Mouse (Mus musculus): ENCODE data around the gene Crybg3. TPM values are rescaled to one million over a fixed set of nuclear protein-coding genes. Genes with fewer than 3 reads are reported as not detected.
"Not testable (repeated sequence)": the region's sequence is repeated elsewhere in the genome, so short reads cannot be mapped to it uniquely, and the experiment has no call there.

The Crybg3 gene
- polyA plus RNA-seq, 1 experiment = 33.4 TPM

DNA sequence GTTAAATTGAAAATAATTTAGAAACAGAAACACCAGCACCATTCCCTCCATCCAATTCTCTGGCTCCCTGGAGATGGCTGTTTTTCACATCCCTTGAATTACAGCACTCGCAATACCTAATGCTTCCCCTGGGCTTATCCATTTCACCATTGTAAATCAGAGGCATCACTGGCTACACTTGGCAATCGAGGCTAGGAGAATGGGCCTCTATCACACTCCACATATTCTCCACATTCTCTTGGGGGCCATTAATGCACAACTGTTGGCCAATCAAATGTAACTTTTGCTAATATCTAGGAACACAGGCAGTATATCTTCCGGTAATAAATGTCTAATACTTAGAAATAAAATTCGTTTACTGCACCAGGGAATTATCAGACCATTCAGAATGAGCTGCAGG is 137.2 kb downstream of the Crybg3 start:
- H3K36me3 ChIP-seq (ENCODE audit: control insufficient read depth, insufficient read depth, low read length) = no peaks in the 10 kb centered on the region
- H3K27ac ChIP-seq (ENCODE audit: control insufficient read depth, insufficient read depth, low read depth, low read length) = no peak overlapping the region
- no peak overlapping the region for H3K4me3 ChIP-seq (ENCODE audit: control insufficient read depth, low read depth, low read length)
- no peak for TF ChIP-seq CTCF (IDR thresholded peaks at IDR 0.05; ENCODE audit: control insufficient read depth, insufficient read depth, insufficient replicate concordance, low read depth, low read length)
- no peak for TF ChIP-seq POLR2A (IDR thresholded peaks at IDR 0.05; ENCODE audit: control insufficient read depth, low read depth, low read length)
- H3K27me3 ChIP-seq (ENCODE audit: control insufficient read depth, insufficient read depth, low read length) = no peaks in the 10 kb centered on the region
- no peaks in the 10 kb centered on the region for H3K4me1 ChIP-seq (ENCODE audit: control insufficient read depth, insufficient read depth, low read length)

DNA sequence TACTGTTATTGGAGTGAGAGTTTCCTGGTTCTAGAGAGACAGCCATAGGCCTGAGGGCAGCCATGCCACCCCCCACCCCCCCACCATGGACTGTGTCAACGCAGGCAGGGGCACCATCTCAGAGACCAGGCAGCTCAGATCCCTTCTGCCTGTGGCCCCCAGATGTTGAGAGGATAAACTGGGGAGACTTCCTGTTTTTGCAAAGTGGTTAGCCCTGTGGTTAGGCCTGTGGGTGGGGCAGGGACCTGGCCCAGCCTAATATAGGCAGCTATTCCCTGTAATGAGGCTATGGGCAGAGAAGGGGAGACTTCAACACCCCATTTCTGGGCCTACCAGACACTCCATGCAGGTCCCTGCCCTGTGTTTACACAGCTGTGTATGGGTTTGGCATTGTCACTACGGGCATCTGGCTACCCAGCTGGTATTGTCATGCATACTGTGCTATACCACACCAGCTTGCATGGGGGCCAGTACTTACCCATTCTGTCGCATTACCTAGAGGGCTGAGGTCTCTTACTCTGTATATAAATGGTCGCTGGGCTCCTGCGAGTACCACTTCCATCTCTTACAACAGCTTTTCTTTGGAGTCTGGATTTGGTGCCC is 141.4 kb downstream of the Crybg3 start:
- H3K27ac ChIP-seq (ENCODE audit: control insufficient read depth, insufficient read depth, low read depth, low read length); H3K36me3 ChIP-seq (ENCODE audit: control insufficient read depth, insufficient read depth, low read length); H3K27me3 ChIP-seq (ENCODE audit: control insufficient read depth, insufficient read depth, low read length); H3K4me3 ChIP-seq (ENCODE audit: control insufficient read depth, low read depth, low read length); H3K4me1 ChIP-seq (ENCODE audit: control insufficient read depth, insufficient read depth, low read length): not testable (repeated sequence)

DNA sequence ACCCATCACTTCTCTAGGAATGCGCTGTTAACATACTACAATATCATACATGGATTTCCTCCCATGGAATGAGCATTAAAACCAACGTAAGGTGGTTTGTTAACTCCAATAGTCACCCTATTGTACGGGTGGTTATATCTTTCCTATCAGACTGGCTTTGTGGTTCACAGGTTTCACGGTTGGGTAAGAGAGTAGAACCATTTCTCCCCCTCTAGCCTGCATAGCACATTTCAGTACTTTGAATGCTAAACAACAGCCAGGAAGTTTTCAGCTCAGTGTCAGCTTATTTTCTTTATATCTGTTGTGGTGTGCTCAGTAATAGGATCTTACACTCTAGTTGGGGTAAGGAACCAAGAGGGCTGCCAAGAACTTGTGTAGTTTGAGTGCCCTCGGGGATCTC is 149.0 kb downstream of the Crybg3 start:
- H3K27me3 ChIP-seq (ENCODE audit: control insufficient read depth, insufficient read depth, low read length) = no peaks in the 10 kb centered on the region
- H3K27ac ChIP-seq (ENCODE audit: control insufficient read depth, insufficient read depth, low read depth, low read length) = no peak overlapping the region
- H3K36me3 ChIP-seq (ENCODE audit: control insufficient read depth, insufficient read depth, low read length) = no peaks in the 10 kb centered on the region
- no peak overlapping the region for H3K4me3 ChIP-seq (ENCODE audit: control insufficient read depth, low read depth, low read length)
- no peaks in the 10 kb centered on the region for H3K4me1 ChIP-seq (ENCODE audit: control insufficient read depth, insufficient read depth, low read length)
- TF ChIP-seq POLR2A (IDR thresholded peaks at IDR 0.05; ENCODE audit: control insufficient read depth, low read depth, low read length) (no peak), CTCF (IDR thresholded peaks at IDR 0.05; ENCODE audit: control insufficient read depth, insufficient read depth, insufficient replicate concordance, low read depth, low read length) (no peak)

DNA sequence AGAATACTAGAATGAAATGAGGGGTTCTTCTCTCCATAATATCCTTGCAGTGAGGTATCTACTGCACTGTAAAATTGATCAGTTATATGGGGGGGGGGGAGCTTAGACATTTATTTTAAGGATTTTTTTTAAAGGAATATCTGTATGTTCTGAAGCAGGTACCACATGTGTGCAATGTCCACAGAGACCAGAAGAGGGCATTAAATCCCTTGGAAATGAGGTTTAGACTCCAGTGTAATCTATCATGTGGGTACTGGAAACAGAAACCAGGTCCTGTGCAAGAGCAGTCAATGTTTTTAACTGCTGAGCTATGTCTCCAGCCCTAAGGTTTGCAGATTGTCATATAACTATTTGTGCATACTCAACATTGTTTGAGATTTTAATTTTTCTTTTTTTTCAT is 151.7 kb downstream of the Crybg3 start:
- no peak overlapping the region for H3K4me3 ChIP-seq (ENCODE audit: control insufficient read depth, low read depth, low read length)
- no peak overlapping the region for H3K27ac ChIP-seq (ENCODE audit: control insufficient read depth, insufficient read depth, low read depth, low read length)
- no peak for TF ChIP-seq CTCF (IDR thresholded peaks at IDR 0.05; ENCODE audit: control insufficient read depth, insufficient read depth, insufficient replicate concordance, low read depth, low read length)
- TF ChIP-seq POLR2A (IDR thresholded peaks at IDR 0.05; ENCODE audit: control insufficient read depth, low read depth, low read length) = no peak
- H3K4me1 ChIP-seq (ENCODE audit: control insufficient read depth, insufficient read depth, low read length) = no peaks in the 10 kb centered on the region
- no peaks in the 10 kb centered on the region for H3K36me3 ChIP-seq (ENCODE audit: control insufficient read depth, insufficient read depth, low read length)
- H3K27me3 ChIP-seq (ENCODE audit: control insufficient read depth, insufficient read depth, low read length) = no peaks in the 10 kb centered on the region

DNA sequence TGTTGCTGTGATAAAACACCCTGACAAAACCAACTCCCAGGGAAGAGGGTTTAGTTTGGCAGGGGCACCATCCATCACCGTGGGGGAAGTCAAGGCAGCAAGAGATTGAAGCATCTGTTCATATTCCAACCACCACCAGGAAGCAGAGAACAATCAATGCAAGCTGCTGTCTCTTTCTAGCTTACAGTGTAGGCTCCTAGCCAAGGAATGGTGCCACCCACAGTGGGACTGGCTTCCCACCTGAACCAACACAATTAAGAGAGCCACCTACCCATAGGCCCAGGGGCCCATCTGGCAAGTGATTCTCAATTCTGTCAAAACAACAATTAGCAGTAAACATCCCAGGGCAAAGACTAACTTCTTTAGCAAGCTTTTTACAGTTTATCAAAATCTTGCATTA is 152.6 kb downstream of the Crybg3 start:
- Histone ChIP-seq H3K4me3 (ENCODE audit: control insufficient read depth, low read depth, low read length) (no peak overlapping the region), H3K36me3 (ENCODE audit: control insufficient read depth, insufficient read depth, low read length) (no peaks in the 10 kb centered on the region), H3K27me3 (ENCODE audit: control insufficient read depth, insufficient read depth, low read length) (no peaks in the 10 kb centered on the region), H3K4me1 (ENCODE audit: control insufficient read depth, insufficient read depth, low read length) (no peaks in the 10 kb centered on the region), H3K27ac (ENCODE audit: control insufficient read depth, insufficient read depth, low read depth, low read length) (no peak overlapping the region)
- TF ChIP-seq POLR2A (IDR thresholded peaks at IDR 0.05; ENCODE audit: control insufficient read depth, low read depth, low read length) (no peak), CTCF (IDR thresholded peaks at IDR 0.05; ENCODE audit: control insufficient read depth, insufficient read depth, insufficient replicate concordance, low read depth, low read length) (no peak)

DNA sequence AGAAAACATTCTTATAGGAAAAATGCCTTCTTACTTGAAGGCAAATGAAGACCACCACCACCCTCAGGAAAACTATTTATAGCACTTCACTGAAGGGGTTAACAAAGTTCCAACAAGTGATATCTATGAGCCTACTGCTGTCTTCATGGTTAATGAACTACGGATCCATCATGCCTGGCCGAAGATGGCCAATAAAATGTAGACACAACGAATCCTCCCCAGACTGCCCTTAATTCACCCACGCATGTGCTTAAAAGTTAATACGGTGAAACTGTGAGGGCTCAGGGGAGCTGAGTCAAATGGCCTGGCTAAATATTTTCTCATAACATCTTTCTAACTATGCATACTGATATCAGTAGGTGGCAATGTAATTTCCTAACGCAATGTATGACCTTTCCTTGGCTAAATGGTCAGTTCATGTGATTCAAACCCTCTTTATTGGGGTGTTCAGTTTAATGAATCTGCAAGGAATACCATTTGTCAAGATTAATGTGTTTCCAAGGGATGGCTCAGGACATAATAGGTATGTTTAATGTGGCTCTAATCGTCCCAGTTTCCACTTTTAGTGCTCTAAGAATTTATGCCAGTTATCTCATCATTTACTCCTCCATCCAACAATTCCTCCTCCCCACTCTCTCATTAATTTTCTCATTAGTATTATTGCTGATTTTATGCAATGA is 155.8 kb downstream of the Crybg3 start:
- no peak overlapping the region for H3K27ac ChIP-seq (ENCODE audit: control insufficient read depth, insufficient read depth, low read depth, low read length)
- TF ChIP-seq CTCF (IDR thresholded peaks at IDR 0.05; ENCODE audit: control insufficient read depth, insufficient read depth, insufficient replicate concordance, low read depth, low read length) = no peak
- no peak for TF ChIP-seq POLR2A (IDR thresholded peaks at IDR 0.05; ENCODE audit: control insufficient read depth, low read depth, low read length)
- H3K36me3 ChIP-seq (ENCODE audit: control insufficient read depth, insufficient read depth, low read length) = no peaks in the 10 kb centered on the region
- H3K4me1 ChIP-seq (ENCODE audit: control insufficient read depth, insufficient read depth, low read length) = no peaks in the 10 kb centered on the region
- no peak overlapping the region for H3K4me3 ChIP-seq (ENCODE audit: control insufficient read depth, low read depth, low read length)
- no peaks in the 10 kb centered on the region for H3K27me3 ChIP-seq (ENCODE audit: control insufficient read depth, insufficient read depth, low read length)

Other genes starting within 250 kb of the Crybg3 start
- not detected in 2 replicates for gene Olfr209, start 237.0 kb downstream of the Crybg3 start, polyA plus RNA-seq (2012; rRNA removed)
- 0.02 TPM in 1 of 2 replicates, not detected in the other for gene Gabrr3, start 193.6 kb downstream of the Crybg3 start, polyA plus RNA-seq (2012; rRNA removed)
- gene Riox2, start 129.2 kb downstream of the Crybg3 start, polyA plus RNA-seq (2012; rRNA removed) = 2.4 and 2.7 TPM in 2 replicates
- gene Arl6, start 38.4 kb upstream of the Crybg3 start, polyA plus RNA-seq (2012; rRNA removed) = 12.8 and 15.6 TPM in 2 replicates

All from testis, adult 2 months (tissue).